Mouse (Mus musculus): ENCODE measurements around the gene Lrrk2.

Lrrk2 gene

DNA sequence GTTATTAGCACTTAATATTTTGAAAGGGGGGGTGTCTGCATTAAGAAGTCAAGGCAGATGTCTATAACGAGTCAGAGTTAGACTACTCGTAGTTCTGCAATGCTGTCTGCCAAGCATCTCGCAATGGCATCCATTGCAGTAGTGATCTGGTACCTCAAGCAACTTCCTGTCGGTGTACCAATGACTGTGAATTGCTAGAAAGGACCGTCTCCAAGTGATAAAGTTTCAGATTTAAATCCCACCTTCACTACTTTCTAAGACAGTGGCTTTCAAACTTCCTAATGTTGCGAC lies 12.0 kb upstream of the Lrrk2 start:
- peak; percentile 56 for DNase-seq (ENCODE audit: low read depth, low spot score)
- no peaks in the 10 kb centered on the region for H3K27me3 ChIP-seq (ENCODE audit: control insufficient read depth, insufficient read depth, low read length, poor library complexity, severe bottlenecking)
- no peaks in the 10 kb centered on the region for H3K36me3 ChIP-seq (ENCODE audit: control insufficient read depth, insufficient read depth, low read length, poor library complexity, severe bottlenecking)

DNA sequence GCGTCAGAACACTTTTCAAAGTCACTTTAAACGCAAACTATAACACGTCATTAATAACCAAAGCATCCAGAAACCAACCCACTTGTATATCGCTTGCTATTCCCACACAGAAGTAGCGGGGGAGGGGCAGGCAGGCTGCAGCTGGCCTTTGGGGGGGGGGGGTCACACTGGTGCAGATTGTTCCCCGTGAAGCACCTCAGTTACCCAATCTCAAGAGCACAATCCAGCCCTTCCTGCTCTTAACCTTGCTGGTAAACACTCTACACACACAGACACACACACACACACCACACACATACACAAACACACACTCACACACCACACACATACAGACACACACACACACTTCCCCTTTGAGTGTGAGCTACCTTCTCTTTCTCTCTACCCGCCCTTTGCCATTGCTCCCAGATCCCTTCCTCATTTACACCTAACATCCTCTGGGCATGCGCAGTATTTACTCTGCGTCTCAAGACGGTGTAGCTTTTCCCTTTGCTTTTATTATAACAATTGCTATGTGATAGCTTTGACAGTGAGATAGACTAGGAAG lies 8.3 kb upstream of the Lrrk2 start:
- no peaks in the 10 kb centered on the region for H3K27me3 ChIP-seq (ENCODE audit: control insufficient read depth, insufficient read depth, low read length, poor library complexity, severe bottlenecking)
- H3K36me3 ChIP-seq (ENCODE audit: control insufficient read depth, insufficient read depth, low read length, poor library complexity, severe bottlenecking), result no peaks in the 10 kb centered on the region
- no peak for DNase-seq (ENCODE audit: low read depth, low spot score)

DNA sequence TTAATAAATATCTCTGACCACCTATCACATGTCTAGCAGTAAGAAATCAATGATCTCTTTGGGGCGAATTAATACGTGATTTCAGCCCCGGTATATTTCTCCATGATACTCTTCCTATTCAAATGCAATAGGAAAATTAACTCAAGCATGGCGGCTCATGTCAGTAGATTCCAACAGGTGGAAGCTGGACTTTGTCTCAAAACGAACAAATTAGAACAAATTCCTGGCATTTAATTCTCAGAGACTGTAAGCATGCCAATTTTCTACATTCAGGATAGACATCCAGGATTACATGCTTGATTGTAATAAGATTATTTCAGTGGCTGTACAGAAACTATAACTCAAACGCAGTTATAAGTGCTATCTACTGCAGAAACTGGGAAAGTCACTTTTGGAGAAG lies 7.4 kb upstream of the Lrrk2 start:
- Histone ChIP-seq H3K27me3 (ENCODE audit: control insufficient read depth, insufficient read depth, low read length, poor library complexity, severe bottlenecking) (no peaks in the 10 kb centered on the region), H3K36me3 (ENCODE audit: control insufficient read depth, insufficient read depth, low read length, poor library complexity, severe bottlenecking) (no peaks in the 10 kb centered on the region)
- DNase-seq (ENCODE audit: low read depth, low spot score), result no peak

DNA sequence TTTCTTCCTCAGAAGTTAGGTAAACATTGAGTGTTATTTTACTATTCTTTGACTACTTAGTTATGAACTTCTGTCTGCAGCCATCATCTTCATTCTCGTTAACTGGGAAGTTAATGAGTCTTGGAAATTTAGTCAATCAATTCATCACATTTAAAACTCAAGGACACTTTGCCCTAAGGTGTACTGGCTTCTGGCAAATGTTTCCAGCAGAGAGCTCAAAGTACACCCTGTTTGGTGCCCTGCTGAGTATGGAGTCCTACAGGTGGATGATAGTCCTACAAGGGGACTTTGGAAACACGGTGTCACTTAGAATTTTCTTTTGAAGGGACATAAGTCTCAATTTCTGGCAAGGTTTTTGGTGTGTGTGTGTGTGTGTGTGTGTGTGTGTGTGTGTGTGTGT lies 1.8 kb upstream of the Lrrk2 start:
- Histone ChIP-seq H3K27me3 (ENCODE audit: control insufficient read depth, insufficient read depth, low read length, poor library complexity, severe bottlenecking) (no peaks in the 10 kb centered on the region), H3K36me3 (ENCODE audit: control insufficient read depth, insufficient read depth, low read length, poor library complexity, severe bottlenecking) (no peaks in the 10 kb centered on the region)
- DNase-seq (ENCODE audit: low read depth, low spot score), result no peak

DNA sequence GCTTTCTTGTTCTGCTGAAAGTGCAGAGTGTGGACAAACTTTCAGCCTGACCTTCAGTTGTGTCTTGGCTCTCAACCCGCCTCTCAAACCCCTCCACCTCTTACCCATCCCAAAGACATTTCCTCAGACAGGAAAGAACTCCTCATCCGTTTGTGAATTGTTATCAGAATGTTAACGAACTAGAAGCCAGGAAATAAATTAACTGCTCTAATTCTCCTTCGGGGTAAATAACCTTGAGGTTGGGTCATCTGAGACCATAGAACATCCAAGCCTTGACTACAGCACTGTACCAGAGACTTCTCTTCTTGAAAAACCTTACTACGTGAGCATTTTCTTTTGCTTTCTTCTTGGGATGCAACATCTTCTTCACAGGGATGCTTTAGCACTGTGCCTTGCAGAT lies 988 bp upstream of the Lrrk2 start:
- H3K36me3 ChIP-seq (ENCODE audit: control insufficient read depth, insufficient read depth, low read length, poor library complexity, severe bottlenecking), result no peaks in the 10 kb centered on the region
- DNase-seq (ENCODE audit: low read depth, low spot score), result no peak
- no peaks in the 10 kb centered on the region for H3K27me3 ChIP-seq (ENCODE audit: control insufficient read depth, insufficient read depth, low read length, poor library complexity, severe bottlenecking)

DNA sequence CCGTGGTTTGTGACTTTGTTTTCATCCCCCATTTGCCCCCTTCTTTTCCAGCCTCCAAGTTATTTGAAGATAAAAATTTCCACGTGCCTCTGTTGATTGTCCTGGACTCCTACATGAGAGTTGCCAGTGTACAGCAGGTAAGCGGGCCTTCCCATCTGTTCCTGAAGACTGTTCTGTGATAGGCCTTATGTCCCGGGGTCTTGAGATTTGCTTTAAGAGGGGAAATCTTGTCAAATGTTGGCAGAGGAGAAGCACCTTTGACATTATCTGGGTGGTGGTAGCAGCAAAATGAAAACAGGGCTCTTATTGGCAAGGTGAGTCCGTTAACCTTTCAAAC lies 562 bp downstream of the Lrrk2 start:
- no peak for DNase-seq (ENCODE audit: low read depth, low spot score)
- H3K36me3 ChIP-seq (ENCODE audit: control insufficient read depth, insufficient read depth, low read length, poor library complexity, severe bottlenecking), result peaks cover 9% of the 10 kb centered on the region; the same call in 1 of the 2 replicates
- no peaks in the 10 kb centered on the region for H3K27me3 ChIP-seq (ENCODE audit: control insufficient read depth, insufficient read depth, low read length, poor library complexity, severe bottlenecking)

DNA sequence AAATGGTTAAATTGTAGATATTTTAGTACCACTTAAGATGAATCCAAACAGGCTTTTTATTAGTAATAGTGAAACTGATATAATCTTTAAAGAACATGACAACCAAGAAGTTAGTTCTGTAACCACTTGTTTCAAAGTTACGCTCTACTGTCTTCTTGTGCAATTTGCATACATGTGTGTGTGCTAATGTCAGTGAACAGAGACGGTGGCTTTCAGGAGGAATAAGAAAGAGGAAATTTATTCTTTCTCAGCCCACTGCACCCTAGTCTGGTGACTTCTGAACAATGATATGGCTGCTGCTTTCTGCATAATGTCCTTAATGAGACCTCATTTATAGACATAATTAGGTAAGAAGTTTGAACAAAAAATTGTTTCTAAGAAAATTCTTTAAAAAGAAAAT lies 7.1 kb downstream of the Lrrk2 start:
- peak; percentile 90 for DNase-seq (ENCODE audit: low read depth, low spot score)

DNA sequence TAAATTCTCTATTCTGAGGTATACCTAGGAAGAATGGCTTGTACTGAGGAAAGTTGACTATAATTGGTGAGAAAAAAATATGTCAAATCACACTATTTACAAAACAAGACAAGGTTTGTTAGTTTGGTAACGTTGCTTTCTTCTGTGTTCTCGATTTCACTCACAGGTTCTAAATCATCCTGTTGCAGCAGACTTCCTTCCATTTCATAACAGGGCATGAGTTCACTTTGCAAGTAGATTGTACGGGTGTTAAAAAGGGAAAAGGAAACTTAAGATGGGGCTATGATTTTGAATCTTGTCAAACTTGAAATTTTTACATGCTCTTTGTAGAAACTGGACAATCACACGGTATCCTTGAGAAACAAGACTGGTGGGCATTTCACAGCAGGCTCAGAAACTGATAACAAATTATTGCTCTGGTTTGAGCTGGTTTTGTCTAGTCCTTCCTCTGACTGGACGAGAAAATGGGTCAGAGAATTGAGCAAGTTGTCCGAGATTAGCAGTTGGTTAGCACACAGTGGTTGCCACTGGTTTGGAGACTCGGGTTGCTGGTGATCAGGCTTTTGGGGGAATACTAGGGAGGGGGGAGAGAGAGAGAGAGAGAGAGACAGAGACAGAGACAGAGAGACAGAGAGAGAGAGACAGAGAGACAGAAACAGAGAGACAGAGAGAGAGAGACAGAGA lies 13.0 kb downstream of the Lrrk2 start:
- peaks cover 32% of the 10 kb centered on the region for H3K36me3 ChIP-seq (ENCODE audit: control insufficient read depth, insufficient read depth, low read length, poor library complexity, severe bottlenecking)
- no peaks in the 10 kb centered on the region for H3K27me3 ChIP-seq (ENCODE audit: control insufficient read depth, insufficient read depth, low read length, poor library complexity, severe bottlenecking)
- DNase-seq (ENCODE audit: low read depth, low spot score), result no peak

More for the DNA sequence above, 7.1 kb downstream of the Lrrk2 start:
- Histone ChIP-seq H3K36me3 (ENCODE audit: control insufficient read depth, insufficient read depth, low read length, poor library complexity, severe bottlenecking) (peaks cover 29% of the 10 kb centered on the region), H3K27me3 (ENCODE audit: control insufficient read depth, insufficient read depth, low read length, poor library complexity, severe bottlenecking) (no peaks in the 10 kb centered on the region)

DNA sequence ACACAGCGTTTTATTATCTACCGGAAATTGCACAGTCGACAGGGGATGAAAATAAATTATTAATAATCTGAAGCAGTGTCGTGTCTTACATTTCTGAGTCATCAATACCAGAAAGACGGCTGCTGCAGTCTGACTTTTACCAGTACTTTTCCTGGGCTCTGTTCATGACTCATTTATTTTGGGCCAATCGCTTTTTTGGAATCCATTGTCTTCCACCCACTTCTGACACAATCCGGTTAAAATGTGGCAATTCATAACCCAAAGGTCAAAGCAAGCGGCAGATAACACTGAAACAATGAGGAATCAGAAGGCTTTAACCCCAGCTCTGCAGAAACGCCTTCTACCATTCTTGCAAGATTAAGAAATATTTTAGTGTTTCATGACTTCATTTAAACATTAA lies 17.7 kb downstream of the Lrrk2 start:
- H3K27me3 ChIP-seq (ENCODE audit: control insufficient read depth, insufficient read depth, low read length, poor library complexity, severe bottlenecking), result no peaks in the 10 kb centered on the region
- no peak for DNase-seq (ENCODE audit: low read depth, low spot score)
- H3K36me3 ChIP-seq (ENCODE audit: control insufficient read depth, insufficient read depth, low read length, poor library complexity, severe bottlenecking), result peaks cover 15% of the 10 kb centered on the region

DNA sequence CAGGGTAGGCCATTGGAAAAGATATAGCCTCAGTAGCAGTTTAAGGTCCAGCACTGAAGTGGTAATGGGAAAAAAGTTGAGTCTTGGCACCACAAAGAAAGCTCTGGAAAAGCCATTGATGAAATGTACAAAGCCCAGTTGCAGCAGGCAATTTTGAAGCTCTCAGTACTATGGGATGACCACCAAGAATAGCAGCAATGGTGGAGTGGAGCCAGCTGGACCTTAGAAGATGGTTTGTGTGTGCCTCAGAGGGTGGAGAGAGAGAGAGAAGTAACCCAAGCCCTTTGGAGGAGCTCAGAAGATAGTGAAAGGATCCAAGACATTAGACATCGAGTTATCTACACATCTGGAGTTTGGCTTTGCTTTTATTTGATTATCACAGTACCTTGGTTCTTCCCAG lies 20.1 kb downstream of the Lrrk2 start:
- Histone ChIP-seq H3K36me3 (ENCODE audit: control insufficient read depth, insufficient read depth, low read length, poor library complexity, severe bottlenecking) (peaks cover 17% of the 10 kb centered on the region), H3K27me3 (ENCODE audit: control insufficient read depth, insufficient read depth, low read length, poor library complexity, severe bottlenecking) (no peaks in the 10 kb centered on the region)
- DNase-seq (ENCODE audit: low read depth, low spot score), result no peak

DNA sequence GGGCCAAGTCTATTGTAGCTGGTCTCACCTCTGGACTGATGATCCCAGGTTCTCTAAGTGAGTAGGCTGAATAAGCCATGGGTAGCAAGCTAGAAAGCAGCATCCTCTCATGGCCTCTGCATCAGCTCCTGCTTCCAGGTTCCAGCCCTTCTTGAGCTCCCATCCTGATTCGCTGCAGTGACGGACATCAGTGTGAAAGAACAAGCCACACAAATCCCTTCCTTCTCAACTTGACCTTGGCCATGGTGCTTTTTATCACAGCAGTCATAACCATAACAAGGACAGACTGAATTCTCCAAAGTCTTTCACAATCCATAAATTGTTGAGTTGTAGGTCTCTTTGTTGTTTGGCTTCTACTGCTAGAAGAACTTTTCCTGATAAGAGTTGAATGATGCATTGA lies 20.9 kb downstream of the Lrrk2 start:
- no peaks in the 10 kb centered on the region for H3K27me3 ChIP-seq (ENCODE audit: control insufficient read depth, insufficient read depth, low read length, poor library complexity, severe bottlenecking)
- no peak for DNase-seq (ENCODE audit: low read depth, low spot score)
- peaks cover 15% of the 10 kb centered on the region for H3K36me3 ChIP-seq (ENCODE audit: control insufficient read depth, insufficient read depth, low read length, poor library complexity, severe bottlenecking)

DNA sequence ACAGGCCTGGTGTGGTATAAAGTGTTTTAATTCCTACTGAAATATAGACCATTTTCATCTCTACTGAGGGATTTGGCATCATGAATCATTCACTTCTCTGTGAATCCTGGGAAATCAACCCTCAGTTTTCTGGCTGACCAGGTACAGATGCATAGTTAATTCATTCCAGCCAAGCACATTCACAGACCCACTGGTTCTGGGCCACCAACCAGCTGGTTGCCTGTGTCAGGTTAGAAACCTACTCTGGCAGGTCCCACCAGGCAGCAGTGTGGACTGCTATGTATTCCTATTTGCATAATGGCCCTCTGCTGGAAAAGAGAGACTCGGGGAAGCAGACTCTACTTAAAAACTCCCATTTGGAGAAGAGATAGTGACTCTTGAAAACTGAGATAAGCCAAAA lies 27.9 kb downstream of the Lrrk2 start:
- no peaks in the 10 kb centered on the region for H3K27me3 ChIP-seq (ENCODE audit: control insufficient read depth, insufficient read depth, low read length, poor library complexity, severe bottlenecking)

DNA sequence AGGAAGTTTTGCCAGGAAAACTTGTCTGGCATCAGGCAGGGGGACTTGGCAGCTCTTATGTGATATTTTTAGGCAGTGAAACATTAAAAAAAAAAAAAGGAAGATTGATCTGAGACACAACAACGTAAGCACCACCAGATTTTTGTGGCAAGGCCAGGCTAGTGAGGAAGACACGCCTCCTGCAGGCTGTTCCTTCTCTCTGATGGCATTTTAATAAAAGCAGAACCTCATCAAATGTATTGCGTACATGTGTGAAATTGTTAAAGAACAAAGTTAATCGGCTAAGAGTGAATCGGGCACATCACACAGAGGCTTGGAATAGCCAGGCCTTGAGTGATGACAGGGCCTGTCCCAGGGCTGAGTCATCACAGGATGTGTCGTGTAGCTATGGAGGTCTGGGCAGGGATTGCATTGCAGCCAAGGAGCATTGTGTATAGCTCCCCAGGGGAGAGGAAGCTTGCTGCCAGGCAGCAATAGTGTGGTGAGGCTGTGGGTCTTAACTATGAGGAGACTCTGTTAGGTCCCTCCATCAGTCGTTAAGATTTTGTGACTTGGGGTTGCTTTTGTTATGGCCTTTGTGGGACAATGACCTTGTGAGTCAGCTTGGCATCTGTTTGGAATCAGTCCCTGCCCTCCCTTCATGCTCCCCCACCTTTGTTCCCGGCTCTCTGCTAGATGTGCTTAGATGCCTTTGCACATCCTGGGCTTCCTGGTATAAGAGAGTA lies 30.2 kb downstream of the Lrrk2 start:
- no peaks in the 10 kb centered on the region for H3K27me3 ChIP-seq (ENCODE audit: control insufficient read depth, insufficient read depth, low read length, poor library complexity, severe bottlenecking)
- DNase-seq (ENCODE audit: low read depth, low spot score), result peak; percentile 53
- H3K36me3 ChIP-seq (ENCODE audit: control insufficient read depth, insufficient read depth, low read length, poor library complexity, severe bottlenecking), result peaks cover 30% of the 10 kb centered on the region

More for the DNA sequence above, 27.9 kb downstream of the Lrrk2 start:
- no peak for DNase-seq (ENCODE audit: low read depth, low spot score)
- peaks cover 29% of the 10 kb centered on the region for H3K36me3 ChIP-seq (ENCODE audit: control insufficient read depth, insufficient read depth, low read length, poor library complexity, severe bottlenecking)

DNA sequence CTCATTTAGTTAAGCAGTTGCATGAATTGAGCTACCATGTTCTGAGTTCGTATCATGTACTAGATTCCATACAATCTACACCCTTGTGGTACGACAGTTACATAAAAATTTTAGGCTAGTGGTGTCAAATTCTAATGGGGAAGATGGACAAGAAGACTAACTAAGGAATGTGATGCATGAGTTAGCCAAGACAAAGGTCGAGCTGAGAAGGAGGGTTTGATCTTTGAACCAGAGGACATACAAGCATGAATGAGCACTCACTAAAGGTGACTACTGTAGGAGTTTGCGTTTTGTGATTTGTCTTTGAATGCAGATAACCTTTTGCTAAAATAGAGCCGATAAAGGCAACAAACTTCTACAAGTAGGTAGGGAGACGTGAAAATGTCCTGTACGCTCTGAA lies 31.1 kb downstream of the Lrrk2 start:
- H3K36me3 ChIP-seq (ENCODE audit: control insufficient read depth, insufficient read depth, low read length, poor library complexity, severe bottlenecking), result peaks cover 30% of the 10 kb centered on the region
- no peak for DNase-seq (ENCODE audit: low read depth, low spot score)

DNA sequence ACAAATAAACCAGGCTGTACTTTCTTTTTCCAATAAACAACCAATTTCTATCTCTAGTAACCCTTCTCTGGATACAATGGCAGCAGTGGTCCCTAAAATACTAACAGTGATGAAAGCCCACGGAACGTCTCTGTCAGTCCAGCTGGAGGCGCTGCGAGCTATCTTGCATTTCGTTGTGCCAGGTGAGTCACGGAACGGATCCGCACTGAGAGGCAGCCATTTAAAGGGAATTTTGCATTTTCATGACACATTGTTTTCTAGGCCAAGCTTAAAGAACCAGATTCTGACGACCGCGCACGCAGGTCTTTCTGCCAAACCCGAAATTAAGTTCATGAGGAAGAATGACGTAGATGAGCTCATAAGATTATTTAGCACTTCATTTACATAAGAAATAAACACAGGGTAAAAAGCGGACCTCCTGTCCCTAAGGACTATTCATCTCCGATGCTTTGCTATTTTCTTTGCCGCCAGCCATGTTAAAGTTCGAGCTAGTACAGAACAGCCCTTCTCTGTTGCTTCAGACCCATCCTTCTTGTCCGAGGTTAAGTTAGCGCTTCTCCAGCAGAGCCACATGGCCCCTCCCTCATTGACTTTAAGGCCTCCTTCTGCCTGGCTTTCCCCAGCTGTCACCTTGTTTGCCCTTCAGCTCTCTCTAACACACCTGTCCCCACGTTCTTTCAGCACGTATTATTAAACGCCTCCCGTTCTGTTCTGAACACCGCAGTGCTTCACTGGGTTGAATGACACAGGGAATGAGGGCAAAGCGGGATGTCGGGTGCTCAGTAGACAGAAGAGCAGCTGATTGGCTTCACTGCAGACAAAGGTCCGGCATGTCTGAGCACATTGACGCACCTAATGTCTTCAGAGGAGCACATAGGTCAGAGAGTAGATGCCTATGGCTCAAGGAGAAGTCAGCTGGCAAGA lies 36.5 kb downstream of the Lrrk2 start:
- peaks cover 34% of the 10 kb centered on the region for H3K36me3 ChIP-seq (ENCODE audit: control insufficient read depth, insufficient read depth, low read length, poor library complexity, severe bottlenecking)
- H3K27me3 ChIP-seq (ENCODE audit: control insufficient read depth, insufficient read depth, low read length, poor library complexity, severe bottlenecking), result no peaks in the 10 kb centered on the region
- no peak for DNase-seq (ENCODE audit: low read depth, low spot score)

More for the DNA sequence above, 31.1 kb downstream of the Lrrk2 start:
- H3K27me3 ChIP-seq (ENCODE audit: control insufficient read depth, insufficient read depth, low read length, poor library complexity, severe bottlenecking), result no peaks in the 10 kb centered on the region
